Mouse (Mus musculus): ENCODE results near the gene Cdk4.

DNA sequence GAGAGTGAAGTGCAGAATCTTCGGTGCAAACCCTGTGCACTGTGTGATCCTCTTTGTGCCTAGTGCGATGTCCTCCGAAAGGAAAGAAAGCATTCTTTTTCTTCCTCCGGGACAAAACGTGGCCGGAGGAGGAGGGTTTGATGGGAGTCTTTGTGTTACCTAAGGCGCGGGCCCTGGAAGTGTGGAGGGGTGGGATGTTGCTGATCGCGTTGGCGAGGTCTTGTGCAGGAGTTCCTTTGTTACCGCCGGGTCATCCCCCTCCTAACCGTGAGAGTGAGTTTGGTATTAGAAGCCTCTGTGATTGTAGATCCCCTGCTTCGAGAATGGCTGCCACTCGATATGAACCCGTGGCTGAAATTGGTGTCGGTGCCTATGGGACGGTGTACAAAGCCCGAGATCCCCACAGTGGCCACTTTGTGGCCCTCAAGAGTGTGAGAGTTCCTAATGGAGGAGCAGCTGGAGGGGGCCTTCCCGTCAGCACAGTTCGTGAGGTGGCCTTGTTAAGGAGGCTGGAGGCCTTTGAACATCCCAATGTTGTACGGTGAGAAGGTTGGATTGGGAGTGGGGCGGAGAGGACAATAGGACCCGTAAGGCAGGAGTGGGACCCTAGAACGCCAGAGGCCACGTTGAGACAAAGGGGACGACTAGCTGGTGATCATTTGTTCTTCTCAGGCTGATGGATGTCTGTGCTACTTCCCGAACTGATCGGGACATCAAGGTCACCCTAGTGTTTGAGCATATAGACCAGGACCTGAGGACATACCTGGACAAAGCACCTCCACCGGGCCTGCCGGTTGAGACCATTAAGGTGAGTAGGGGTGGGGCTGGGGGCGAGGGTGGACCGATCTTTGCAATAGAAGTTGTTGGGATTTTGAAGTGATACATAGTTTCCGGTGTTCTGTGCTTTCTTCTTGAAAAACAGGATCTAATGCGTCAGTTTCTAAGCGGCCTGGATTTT lies 858 bp downstream of the Cdk4 start:
- TF ChIP-seq EP300 (IDR thresholded peaks at IDR 0.05; ENCODE audit: insufficient read depth, low read depth, low read length) (no peak), POLR2A (IDR thresholded peaks at IDR 0.05; ENCODE audit: insufficient read depth, low read length) (no peak)
